Mouse (Mus musculus): ENCODE data around the gene Hist1h1a.
"Not testable (repeated sequence)": the region's sequence is repeated elsewhere in the genome, so short reads cannot be mapped to it uniquely, and the experiment has no call there.

Hist1h1a gene

GRCm38 (mm10) chr13:23760972-23761864, 2.2 kb upstream of the Hist1h1a start, which contains the start of gene Hist1h4a:
Gene Hist1h4a (minus strand): TSS chr13:23761230.
- peak; percentile 99 for DNase-seq

GRCm38 (mm10) chr13:23761871-23762821, 1.3 kb upstream of the Hist1h1a start, which contains the start of gene Hist1h3a:
Gene Hist1h3a (minus strand): TSS chr13:23762386.
- DNase-seq = peak; percentile 47 to 59

- no peak for DNase-seq
Observed at GRCm38 (mm10) chr13:23763242-23763585, 252 bp upstream of the Hist1h1a start.

- DNase-seq = no peak
Observed at GRCm38 (mm10) chr13:23764324-23765171, 1.1 kb downstream of the Hist1h1a start.

- DNase-seq = no peak
Observed at GRCm38 (mm10) chr13:23765172-23765513, 1.7 kb downstream of the Hist1h1a start.

- DNase-seq = no peak
Observed at GRCm38 (mm10) chr13:23766772-23767171, 3.3 kb downstream of the Hist1h1a start.

GRCm38 (mm10) chr13:23768834-23769397, 5.5 kb downstream of the Hist1h1a start:
- DNase-seq = no peak

GRCm38 (mm10) chr13:23769613-23770012, 6.1 kb downstream of the Hist1h1a start, which contains the start of gene Trim38:
Gene Trim38 (plus strand): TSS chr13:23769913.
- not testable (repeated sequence) for DNase-seq

- peak; percentile 27 to 65 for DNase-seq
Observed at GRCm38 (mm10) chr13:23772561-23773313, 9.3 kb downstream of the Hist1h1a start.

- no peak for DNase-seq
Observed at GRCm38 (mm10) chr13:23778339-23778738, 14.9 kb downstream of the Hist1h1a start.

GRCm38 (mm10) chr13:23779025-23779424, 15.6 kb downstream of the Hist1h1a start:
- no peak for DNase-seq

GRCm38 (mm10) chr13:23792520-23792919, 29.1 kb downstream of the Hist1h1a start:
- DNase-seq = peak; percentile 42 to 67

GRCm38 (mm10) chr13:23799405-23799804, 35.9 kb downstream of the Hist1h1a start:
- no peak for DNase-seq

GRCm38 (mm10) chr13:23804532-23804931, 41.1 kb downstream of the Hist1h1a start:
- DNase-seq = no peak

GRCm38 (mm10) chr13:23806422-23807052, 43.1 kb downstream of the Hist1h1a start, which contains the start of gene Slc17a2:
Gene Slc17a2 (plus strand): TSS chr13:23806993.
- peak; percentile 26 to 46 for DNase-seq
